Mouse (Mus musculus) CD8-positive naive resting alpha-beta T cell, adult 2 months (primary cell): ENCODE measurements around the gene Snai1.

Experiments
- DNase-seq, 2 experiments: peaks; one replicate each; pipeline ENCODE4 v3.0.0; 2022; ENCODE audit warnings: low read depth in 2 of 2, low spot score in 2 of 2

Gene Snai1

DNA sequence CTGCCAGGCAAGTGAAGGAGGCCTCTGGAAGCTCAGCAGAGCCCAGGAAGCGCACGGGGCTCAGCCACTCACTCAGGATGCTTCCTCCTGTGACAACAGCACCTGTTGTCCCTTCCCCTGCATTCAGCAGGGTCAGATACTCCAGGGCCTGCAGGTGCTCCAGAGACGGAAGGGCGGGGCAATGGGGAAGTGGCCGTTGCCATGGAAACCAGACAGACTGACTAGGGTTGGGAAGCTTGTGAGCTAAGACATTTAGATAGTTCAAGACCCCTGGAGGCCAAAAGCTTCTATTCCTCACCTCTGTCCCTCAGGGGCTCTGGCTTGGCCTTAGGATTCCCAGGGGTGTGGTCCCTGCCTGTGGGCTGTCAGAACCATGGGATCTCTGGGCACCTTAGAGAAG lies 40.5 kb downstream of the Snai1 start:
- DNase-seq = no peak

DNA sequence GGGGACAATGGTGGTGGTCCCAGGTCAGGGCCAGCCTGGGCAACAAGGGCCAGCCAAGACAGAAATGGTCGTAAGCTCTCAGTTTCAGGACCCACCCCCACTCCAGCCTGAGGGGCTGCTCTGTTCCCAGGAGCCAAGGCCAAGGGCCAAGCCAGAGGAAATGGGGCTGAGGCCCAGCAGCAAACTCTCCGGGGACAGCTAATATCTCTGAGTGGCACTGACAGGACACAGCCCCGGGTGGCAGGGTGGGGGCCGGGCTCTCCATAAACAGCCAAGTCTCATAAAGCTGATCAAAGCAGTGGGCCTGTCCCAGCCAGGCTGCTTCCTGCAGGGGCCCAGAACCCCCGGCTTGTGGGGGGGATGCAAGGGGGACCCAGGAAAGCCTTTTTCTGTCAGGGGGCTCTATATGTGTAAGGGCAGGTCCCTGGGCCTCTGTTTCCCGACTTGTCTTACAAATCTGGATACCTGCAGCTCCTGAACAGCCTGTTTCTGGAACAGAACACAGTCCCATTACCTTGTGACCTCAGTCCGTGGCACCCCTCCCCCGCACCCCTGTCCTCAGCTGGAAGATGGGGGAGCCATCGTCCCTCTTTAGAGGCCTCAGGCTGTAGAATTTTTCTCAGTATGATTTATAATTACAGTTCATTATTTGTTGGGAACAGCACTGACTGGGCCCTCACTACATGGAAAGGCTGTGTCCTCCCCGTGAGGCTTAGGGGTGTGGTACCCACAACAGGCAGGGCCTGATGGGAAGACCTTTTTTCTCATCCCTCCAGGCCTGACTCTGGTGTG lies 45.4 kb downstream of the Snai1 start:
- no peak for DNase-seq

DNA sequence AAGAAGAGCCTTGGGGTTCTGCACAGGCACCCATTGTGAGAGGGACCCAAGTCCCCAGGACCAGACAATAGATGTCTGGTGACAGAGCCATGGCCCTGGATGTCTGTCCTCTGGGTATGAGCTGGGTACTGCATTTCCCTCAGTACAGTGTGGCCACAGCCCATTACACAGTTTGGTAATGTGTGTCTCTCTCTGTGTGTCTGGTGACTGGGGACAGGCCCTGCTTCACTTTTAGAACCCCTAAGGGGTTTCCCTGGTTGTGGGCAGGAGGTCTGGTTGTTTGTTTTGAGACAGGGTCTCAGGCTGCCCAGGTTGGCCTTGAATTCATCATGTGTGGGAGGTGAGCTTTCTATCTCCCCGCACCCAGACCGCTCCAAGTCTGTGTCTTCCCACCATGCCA lies 47.3 kb downstream of the Snai1 start:
- no peak for DNase-seq

DNA sequence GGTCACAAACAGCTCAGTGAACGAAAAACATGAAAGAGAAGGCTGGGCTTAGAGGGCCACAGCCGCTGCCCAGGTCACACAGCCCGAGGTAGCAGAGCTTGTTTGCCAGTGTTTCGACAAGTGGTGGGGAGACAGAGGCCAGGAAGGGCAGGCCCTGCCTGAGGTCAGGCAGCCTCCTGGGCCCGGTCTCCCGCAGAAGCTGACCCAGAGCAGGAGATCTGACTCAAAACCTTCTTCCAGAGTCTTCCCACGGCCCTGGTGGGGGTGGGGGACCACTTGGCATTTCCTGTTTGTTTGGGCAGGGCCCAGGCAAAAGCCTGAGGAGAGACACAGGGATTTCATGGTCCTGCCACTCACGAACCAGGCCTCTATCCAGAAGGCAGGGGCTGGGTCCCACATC lies 48.0 kb downstream of the Snai1 start:
- DNase-seq = no peak

DNA sequence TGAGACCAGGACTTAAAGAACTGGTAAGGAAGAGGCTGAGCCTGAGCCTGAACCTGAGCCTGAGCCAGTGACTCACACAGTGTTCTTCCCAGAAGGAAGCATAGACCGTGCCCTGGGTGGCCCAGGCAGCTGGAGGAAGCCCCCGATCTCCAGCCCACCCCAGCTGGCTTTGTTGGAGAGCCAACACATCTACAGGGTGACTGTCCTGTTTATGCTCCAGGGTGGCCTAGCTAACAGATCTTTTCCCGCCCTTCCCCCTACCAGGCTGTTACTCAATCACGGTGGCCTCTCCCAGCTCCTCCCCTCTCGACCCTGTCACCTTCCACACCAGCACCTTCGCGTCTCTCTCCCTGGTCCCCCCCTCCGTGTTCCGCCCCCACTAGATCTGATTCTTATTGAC lies 49.0 kb downstream of the Snai1 start:
- no peak for DNase-seq

DNA sequence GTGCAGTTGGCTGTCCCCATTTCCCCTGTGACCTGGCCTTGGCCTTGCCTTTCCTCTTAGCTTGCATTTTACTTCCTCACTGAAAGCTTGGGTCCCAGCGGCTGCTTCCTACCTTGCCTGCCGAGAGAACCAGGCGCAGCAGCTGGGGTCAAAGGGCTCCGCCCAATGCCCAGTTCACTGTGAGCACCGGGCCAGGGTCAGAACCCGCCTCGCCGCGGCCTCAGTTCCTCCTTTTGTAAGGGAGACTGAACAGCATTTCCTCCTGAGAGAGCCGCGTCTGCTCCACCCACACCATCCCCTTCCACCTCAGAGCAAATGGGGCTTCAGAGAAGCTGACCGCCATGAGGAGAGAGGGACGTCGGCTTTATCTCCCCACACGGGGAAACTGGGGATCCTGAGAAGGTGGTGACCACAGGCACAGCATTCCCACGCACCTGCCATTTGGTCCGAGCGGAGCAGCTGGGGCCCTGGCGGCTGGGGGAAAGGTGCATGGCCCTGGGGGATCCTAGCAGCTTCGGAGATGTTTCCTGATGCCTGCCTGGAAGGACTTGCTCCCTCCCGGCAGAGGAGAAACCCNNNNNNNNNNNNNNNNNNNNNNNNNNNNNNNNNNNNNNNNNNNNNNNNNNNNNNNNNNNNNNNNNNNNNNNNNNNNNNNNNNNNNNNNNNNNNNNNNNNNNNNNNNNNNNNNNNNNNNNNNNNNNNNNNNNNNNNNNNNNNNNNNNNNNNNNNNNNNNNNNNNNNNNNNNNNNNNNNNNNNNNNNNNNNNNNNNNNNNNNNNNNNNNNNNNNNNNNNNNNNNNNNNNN lies 51.0 kb downstream of the Snai1 start:
- DNase-seq = peak; percentile 18 to 19
